Mouse (Mus musculus): Measurements from ENCODE around the gene Pds5b. TPM values are rescaled to one million over a fixed set of nuclear protein-coding genes. Genes with fewer than 3 reads are reported as not detected.
"Not testable (repeated sequence)": the region's sequence is repeated elsewhere in the genome, so short reads cannot be mapped to it uniquely, and the experiment has no call there.

The Pds5b gene
- polyA plus RNA-seq, 1 experiment from 2014 or later: 27.1 TPM

DNA sequence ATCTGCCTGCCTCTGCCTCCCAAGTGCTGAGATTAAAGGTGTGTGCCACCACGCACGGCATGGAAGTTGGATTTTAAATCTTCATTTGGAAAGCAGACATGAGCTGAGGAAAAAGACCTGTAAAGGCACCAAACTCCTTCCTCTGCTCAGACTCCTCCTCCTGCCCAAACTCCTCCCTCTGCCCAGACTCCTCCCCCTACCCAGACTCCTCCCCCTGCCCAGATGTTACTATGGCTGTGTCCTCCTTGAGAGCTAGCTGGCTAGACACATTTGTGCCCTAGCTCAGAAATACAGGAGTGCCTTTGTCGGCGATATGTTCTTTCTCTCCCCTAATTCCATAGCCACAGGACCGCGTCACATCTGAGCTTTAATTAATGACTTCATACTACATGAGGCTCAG, 172.4 kb downstream of the Pds5b start:
- DNase-seq (ENCODE audit: low spot score): no peak
- Histone ChIP-seq H3K36me3 (ENCODE audit: control insufficient read depth, insufficient read depth, low read length) (no peaks in the 10 kb centered on the region), H3K9me3 (ENCODE audit: control insufficient read depth, low read length) (no peaks in the 10 kb centered on the region), H3K9ac (ENCODE audit: low read depth, low read length) (no peak overlapping the region), H3K4me2 (no peak overlapping the region), H3K4me3 (ENCODE audit: low read depth, low read length) (no peak overlapping the region), H3K27me3 (replicated peaks; ENCODE audit: control insufficient read depth, insufficient read depth, low read length) (no peaks in the 10 kb centered on the region), H3K27ac (ENCODE audit: low read depth, low read length) (no peak overlapping the region), H3K4me1 (replicated peaks; ENCODE audit: control insufficient read depth, insufficient read depth, low read length) (no peaks in the 10 kb centered on the region)
- 88% methylated on average over 6 of the region's 6 CpGs for WGBS
- ATAC-seq (replicated peaks; ENCODE audit: low FRiP score): no peak; the same call in 1 of the 2 replicates

- Histone ChIP-seq H3K4me1 (replicated peaks; ENCODE audit: control insufficient read depth, insufficient read depth, low read length) (no peaks in the 10 kb centered on the region), H3K9me3 (ENCODE audit: control insufficient read depth, low read length) (no peaks in the 10 kb centered on the region), H3K27ac (ENCODE audit: low read depth, low read length) (no peak overlapping the region), H3K36me3 (ENCODE audit: control insufficient read depth, insufficient read depth, low read length) (no peaks in the 10 kb centered on the region), H3K9ac (ENCODE audit: low read depth, low read length) (no peak overlapping the region), H3K27me3 (replicated peaks; ENCODE audit: control insufficient read depth, insufficient read depth, low read length) (no peaks in the 10 kb centered on the region), H3K4me2 (no peak overlapping the region), H3K4me3 (ENCODE audit: low read depth, low read length) (no peak overlapping the region)
- WGBS: 21% methylated on average over 2 of the region's 2 CpGs
- DNase-seq (ENCODE audit: low spot score) (no peak), ATAC-seq (replicated peaks; ENCODE audit: low FRiP score) (no peak)
Measured at GRCm38 (mm10) chr5:150850821-150851220, 177.3 kb downstream of the Pds5b start.

- 77% methylated on average over 2 of the region's 2 CpGs for WGBS
- H3K27ac ChIP-seq (ENCODE audit: low read depth, low read length); H3K9me3 ChIP-seq (ENCODE audit: control insufficient read depth, low read length); H3K4me1 ChIP-seq (replicated peaks; ENCODE audit: control insufficient read depth, insufficient read depth, low read length); H3K4me3 ChIP-seq (ENCODE audit: low read depth, low read length); ATAC-seq (replicated peaks; ENCODE audit: low FRiP score); DNase-seq (ENCODE audit: low spot score); H3K36me3 ChIP-seq (ENCODE audit: control insufficient read depth, insufficient read depth, low read length); H3K9ac ChIP-seq (ENCODE audit: low read depth, low read length); H3K27me3 ChIP-seq (replicated peaks; ENCODE audit: control insufficient read depth, insufficient read depth, low read length); H3K4me2 ChIP-seq: not testable (repeated sequence)
Measured at GRCm38 (mm10) chr5:150852097-150852496, 178.6 kb downstream of the Pds5b start.

DNA sequence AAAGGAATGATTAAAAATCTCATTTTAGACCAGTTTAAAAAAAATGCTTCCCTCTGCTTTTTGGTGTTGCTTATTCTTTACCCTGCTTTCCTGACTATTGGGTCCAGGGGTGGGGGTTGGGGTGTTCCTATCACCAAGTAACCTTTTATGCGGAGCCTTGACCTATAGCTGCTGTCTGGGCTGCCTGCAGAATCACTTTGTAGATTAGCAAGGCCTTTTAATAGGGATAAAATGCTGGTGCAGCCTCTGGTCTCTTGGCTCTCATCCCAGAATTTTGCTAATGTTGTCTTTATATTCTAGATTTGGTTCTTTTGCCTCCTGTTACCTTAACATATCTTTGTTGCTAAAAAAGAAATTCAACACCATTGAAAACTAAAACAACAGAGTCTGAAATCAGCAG, 181.0 kb downstream of the Pds5b start:
- 46% methylated on average over 1 of the region's 1 CpGs for WGBS
- DNase-seq (ENCODE audit: low spot score) (no peak), ATAC-seq (replicated peaks; ENCODE audit: low FRiP score) (no peak)
- H3K9ac ChIP-seq (ENCODE audit: low read depth, low read length): no peak overlapping the region
- no peak overlapping the region for H3K27ac ChIP-seq (ENCODE audit: low read depth, low read length)
- no peaks in the 10 kb centered on the region for H3K4me1 ChIP-seq (replicated peaks; ENCODE audit: control insufficient read depth, insufficient read depth, low read length)
- no peak overlapping the region for H3K4me3 ChIP-seq (ENCODE audit: low read depth, low read length)
- H3K27me3 ChIP-seq (replicated peaks; ENCODE audit: control insufficient read depth, insufficient read depth, low read length): no peaks in the 10 kb centered on the region
- no peaks in the 10 kb centered on the region for H3K9me3 ChIP-seq (ENCODE audit: control insufficient read depth, low read length)
- no peaks in the 10 kb centered on the region for H3K36me3 ChIP-seq (ENCODE audit: control insufficient read depth, insufficient read depth, low read length)
- no peak overlapping the region for H3K4me2 ChIP-seq

DNA sequence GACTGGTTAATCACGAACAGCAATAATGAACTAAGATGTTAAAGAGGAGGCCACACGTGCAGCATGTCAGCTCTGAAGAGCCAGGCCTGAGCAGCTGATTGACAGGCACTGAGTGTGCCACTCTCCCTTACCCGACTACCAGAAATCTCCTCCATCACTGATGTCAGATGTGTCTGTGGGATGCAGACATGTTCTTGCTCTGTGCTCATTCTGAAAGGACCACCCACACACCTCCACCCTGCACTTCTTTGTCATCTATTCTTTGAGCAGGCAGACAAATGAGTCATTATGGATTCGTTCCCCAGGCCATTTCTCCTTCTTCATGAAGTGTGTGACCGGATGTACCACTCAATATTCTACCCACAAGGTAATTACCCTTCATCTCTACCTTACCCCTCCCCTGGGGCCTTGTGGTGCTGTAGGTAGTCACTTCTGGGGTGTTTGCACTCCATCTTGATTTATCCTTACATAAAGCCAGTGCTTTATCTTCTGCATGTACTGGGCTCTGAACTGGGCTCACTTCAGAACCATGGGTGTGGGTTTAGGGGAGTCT, 186.2 kb downstream of the Pds5b start:
- Histone ChIP-seq H3K9ac (ENCODE audit: low read depth, low read length) (no peak overlapping the region), H3K36me3 (ENCODE audit: control insufficient read depth, insufficient read depth, low read length) (no peaks in the 10 kb centered on the region), H3K4me1 (replicated peaks; ENCODE audit: control insufficient read depth, insufficient read depth, low read length) (no peaks in the 10 kb centered on the region), H3K4me2 (no peak overlapping the region), H3K27me3 (replicated peaks; ENCODE audit: control insufficient read depth, insufficient read depth, low read length) (no peaks in the 10 kb centered on the region), H3K9me3 (ENCODE audit: control insufficient read depth, low read length) (no peaks in the 10 kb centered on the region), H3K4me3 (ENCODE audit: low read depth, low read length) (no peak overlapping the region), H3K27ac (ENCODE audit: low read depth, low read length) (no peak overlapping the region)
- 58% methylated on average over 5 of the region's 5 CpGs for WGBS
- ATAC-seq (replicated peaks; ENCODE audit: low FRiP score) (no peak), DNase-seq (ENCODE audit: low spot score) (no peak)

Other genes starting within 250 kb of the Pds5b start
- not detected in 2 replicates for gene Zar1l, start 155.6 kb upstream of the Pds5b start, polyA plus RNA-seq (2014; fragmentation: Nextera tagmentation; extraction: Ambion mirVana)
- gene Brca2, start 151.1 kb upstream of the Pds5b start, polyA plus RNA-seq (2014; fragmentation: Nextera tagmentation; extraction: Ambion mirVana): 20.5 and 30.0 TPM in 2 replicates
- 13.0 and 14.3 TPM in 2 replicates for gene N4bp2l1, start 76.6 kb upstream of the Pds5b start, polyA plus RNA-seq (2014; fragmentation: Nextera tagmentation; extraction: Ambion mirVana)
- 41.8 and 50.2 TPM in 2 replicates for gene N4bp2l2, start 7.6 kb upstream of the Pds5b start, polyA plus RNA-seq (2014; fragmentation: Nextera tagmentation; extraction: Ambion mirVana)